Mouse (Mus musculus) heart, postnatal 0 days (tissue): ENCODE results near the gene St3gal5.

Experiments
- CTCF ChIP-seq: IDR thresholded peaks from 2 replicates; pipeline ENCODE4 v1.5.1; 2016; ENCODE audit warnings: antibody characterized with exemption, control low read depth, low read depth
- EP300 ChIP-seq: IDR thresholded peaks from 2 replicates; pipeline ENCODE4 v1.6.1; 2016; ENCODE audit warnings: antibody characterized with exemption, low read depth

DNA sequence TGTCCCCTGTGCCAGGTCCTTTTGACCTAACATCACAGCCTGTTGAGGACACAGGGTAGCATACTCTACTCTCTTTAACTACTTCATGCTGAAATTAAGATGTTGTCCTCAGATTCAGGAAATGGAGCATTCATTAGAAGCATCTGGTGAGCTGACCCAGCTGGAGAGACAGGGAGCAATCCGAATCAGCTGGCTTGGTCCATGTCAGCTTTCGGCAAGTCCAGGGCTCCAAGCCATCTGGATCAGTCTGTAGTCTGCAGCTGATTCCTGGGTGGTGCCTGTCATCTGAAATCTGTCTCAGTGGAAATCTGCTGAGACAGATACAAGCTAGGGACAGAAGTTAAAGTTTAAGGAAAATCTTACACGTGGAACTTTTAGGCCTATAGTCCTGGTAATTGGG, 23.9 kb downstream of the St3gal5 start:
- no peak for TF ChIP-seq CTCF
- no peak for TF ChIP-seq EP300
